Mouse (Mus musculus): ENCODE data around the gene Insig2. TPM values are rescaled to one million over a fixed set of nuclear protein-coding genes. Genes with fewer than 3 reads are reported as not detected.

Gene Insig2
- total and polyA plus RNA-seq, 3 experiments, result 16.1 to 16.9 TPM; not detected in 1

DNA sequence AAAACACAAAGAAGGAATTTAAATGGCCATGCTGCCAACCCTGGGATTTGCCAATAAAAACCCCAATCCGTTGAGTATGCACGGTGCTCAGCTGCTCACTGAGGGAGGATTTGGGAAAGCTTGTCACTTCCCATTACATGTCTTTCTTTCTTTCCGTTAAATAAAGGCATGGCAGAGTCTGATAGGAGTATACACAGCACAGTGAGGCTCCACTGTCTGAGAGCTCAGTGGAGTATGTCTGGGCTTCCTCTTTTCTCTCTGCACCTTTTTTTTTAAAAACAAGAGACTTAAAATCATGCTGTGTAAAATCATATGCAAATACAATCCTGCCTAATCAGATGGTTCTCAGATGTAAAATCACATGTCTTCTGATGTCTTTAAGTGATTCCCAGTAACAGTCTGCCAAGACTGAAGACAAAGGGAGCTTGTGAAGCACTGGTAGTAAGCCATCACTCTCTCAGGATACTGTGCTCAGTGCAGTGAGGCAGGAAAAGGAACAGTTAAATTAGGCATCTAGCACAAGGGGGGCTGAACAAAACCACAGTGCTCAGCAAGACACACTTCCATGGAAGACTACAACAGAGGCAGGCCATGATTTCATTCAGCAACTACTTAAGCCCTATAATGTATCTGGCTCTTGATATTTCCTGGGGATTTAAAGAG lies 17.5 kb downstream of the Insig2 start:
- Histone ChIP-seq H3K4me1 (ENCODE audit: control insufficient read depth in 1 of 2, insufficient read depth in 2 of 2, low read length in 2 of 2) (no peaks in the 10 kb centered on the region), H3K9me3 (replicated peaks; ENCODE audit: insufficient read depth, low read length) (no peaks in the 10 kb centered on the region), H3K9ac (ENCODE audit: control insufficient read depth, low read depth, low read length, poor library complexity, severe bottlenecking) (no peak overlapping the region), H3K27me3 (ENCODE audit: control insufficient read depth in 1 of 2, insufficient read depth in 2 of 2, low read length in 2 of 2) (no peaks in the 10 kb centered on the region), H3K27ac (ENCODE audit: control insufficient read depth, low read depth, low read length) (peak overlapping the region; percentile 36; the same call in 1 of the 2 replicates), H3K4me3 (ENCODE audit: control insufficient read depth in 1 of 2, insufficient read depth in 1 of 2, low read depth in 2 of 2, low read length in 2 of 2) (no peak overlapping the region), H3K79me2 (ENCODE audit: control insufficient read depth, insufficient read depth, low read length, poor library complexity) (no peaks in the 10 kb centered on the region), H3K36me3 (ENCODE audit: control insufficient read depth in 1 of 2, insufficient read depth in 2 of 2, low read length in 2 of 2) (peaks cover 0 to 3% of the 10 kb centered on the region in 2 experiments; a peak in 3 of 4 replicates)
- TF ChIP-seq SIN3A (IDR thresholded peaks at IDR 0.05; ENCODE audit: low read length) (no peak), EP300 (IDR thresholded peaks at IDR 0.05; ENCODE audit: low read depth in 1 of 2, low read length in 2 of 2) (peak in 1 of 2 experiments; percentile 23; a peak in 1 of 4 replicates), ZNF384 (IDR thresholded peaks at IDR 0.05; ENCODE audit: low read depth, low read length) (peak; percentile 79)
- DNase-seq (ENCODE audit: low read depth, low spot score), result peak; percentile 50

DNA sequence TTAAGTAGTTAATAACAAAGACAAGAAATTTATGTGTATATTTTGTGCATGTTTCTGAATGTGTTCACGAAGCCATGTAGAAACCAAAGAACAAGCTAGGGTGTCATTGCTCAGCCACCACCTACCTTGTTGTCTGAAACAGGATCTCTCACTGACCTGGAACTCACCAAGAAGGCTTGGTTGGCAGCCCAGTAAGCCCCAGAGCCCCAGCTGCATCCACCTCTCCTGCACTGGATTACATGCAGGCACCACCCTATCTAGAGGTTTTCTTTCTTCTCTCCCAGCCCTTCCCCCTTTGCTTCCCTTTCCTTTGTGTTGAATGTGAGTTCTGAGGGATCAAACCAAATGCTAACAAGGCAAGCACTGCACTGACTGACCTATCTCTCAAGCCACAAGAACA lies 19.2 kb downstream of the Insig2 start:
- no peak overlapping the region for H3K4me3 ChIP-seq (ENCODE audit: control insufficient read depth in 1 of 2, insufficient read depth in 1 of 2, low read depth in 2 of 2, low read length in 2 of 2)
- no peak for TF ChIP-seq MYC (IDR thresholded peaks at IDR 0.05; ENCODE audit: low read depth, low read length)
- TF ChIP-seq CTCF (IDR thresholded peaks at IDR 0.05 in 2 of 3, conservative IDR thresholded peaks at IDR 0.05 in 1 of 3; ENCODE audit: control insufficient read depth in 1 of 3, insufficient read depth in 1 of 3, low read depth in 2 of 3, low read length in 3 of 3, poor library complexity in 1 of 3, severe bottlenecking in 1 of 3), result no peak
- no peak for TF ChIP-seq MXI1 (IDR thresholded peaks at IDR 0.05; ENCODE audit: low read depth, low read length)
- TF ChIP-seq MAZ (IDR thresholded peaks at IDR 0.05; ENCODE audit: low read depth, low read length), result no peak
- TF ChIP-seq MYB (IDR thresholded peaks at IDR 0.05; ENCODE audit: low read depth, low read length), result no peak
- no peak for TF ChIP-seq BHLHE40 (IDR thresholded peaks at IDR 0.05; ENCODE audit: borderline replicate concordance, low read depth, low read length)
- no peak for TF ChIP-seq USF2 (IDR thresholded peaks at IDR 0.05; ENCODE audit: borderline replicate concordance in 1 of 2, insufficient read depth in 1 of 2, low read depth in 1 of 2, low read length in 2 of 2)
- no peak for TF ChIP-seq SMC3 (IDR thresholded peaks at IDR 0.05; ENCODE audit: low read depth, low read length)
- TF ChIP-seq TCF12 (IDR thresholded peaks at IDR 0.05; ENCODE audit: low read depth, low read length), result no peak
- TF ChIP-seq KAT2A (conservative IDR thresholded peaks at IDR 0.05; ENCODE audit: low read depth, low read length), result no peak
- TF ChIP-seq ZMIZ1 (IDR thresholded peaks at IDR 0.05; ENCODE audit: low read depth, low read length), result no peak
- TF ChIP-seq CHD1 (IDR thresholded peaks at IDR 0.05; ENCODE audit: low read depth, low read length), result no peak
- no peak for TF ChIP-seq USF1 (IDR thresholded peaks at IDR 0.05; ENCODE audit: low read depth, low read length)
- no peak for TF ChIP-seq ELF1 (IDR thresholded peaks at IDR 0.05; ENCODE audit: low read depth, low read length)
- H3K36me3 ChIP-seq (ENCODE audit: control insufficient read depth in 1 of 2, insufficient read depth in 2 of 2, low read length in 2 of 2), result peaks cover 0 to 3% of the 10 kb centered on the region in 2 experiments; a peak in 3 of 4 replicates
- no peak overlapping the region for H3K9ac ChIP-seq (ENCODE audit: control insufficient read depth, low read depth, low read length, poor library complexity, severe bottlenecking)
- H3K27ac ChIP-seq (ENCODE audit: control insufficient read depth, low read depth, low read length), result no peak overlapping the region
- H3K27me3 ChIP-seq (ENCODE audit: control insufficient read depth in 1 of 2, insufficient read depth in 2 of 2, low read length in 2 of 2), result no peaks in the 10 kb centered on the region
- H3K4me1 ChIP-seq (ENCODE audit: control insufficient read depth in 1 of 2, insufficient read depth in 2 of 2, low read length in 2 of 2), result no peaks in the 10 kb centered on the region
- DNase-seq (ENCODE audit: low read depth, low spot score), result no peak
- no peaks in the 10 kb centered on the region for H3K79me2 ChIP-seq (ENCODE audit: control insufficient read depth, insufficient read depth, low read length, poor library complexity)
- H3K9me3 ChIP-seq (replicated peaks; ENCODE audit: insufficient read depth, low read length), result no peaks in the 10 kb centered on the region

All from MEL (cell line).